Mouse (Mus musculus): ENCODE results near the gene Gm11172. TPM values are rescaled to one million over a fixed set of nuclear protein-coding genes. Genes with fewer than 3 reads are reported as not detected.

Gm11172 gene
- polyA plus RNA-seq (2012; rRNA removed) (not detected in 2 replicates), polyA plus RNA-seq (2014; fragmentation: Nextera tagmentation; extraction: Ambion mirVana) (not detected in 2 replicates)

DNA sequence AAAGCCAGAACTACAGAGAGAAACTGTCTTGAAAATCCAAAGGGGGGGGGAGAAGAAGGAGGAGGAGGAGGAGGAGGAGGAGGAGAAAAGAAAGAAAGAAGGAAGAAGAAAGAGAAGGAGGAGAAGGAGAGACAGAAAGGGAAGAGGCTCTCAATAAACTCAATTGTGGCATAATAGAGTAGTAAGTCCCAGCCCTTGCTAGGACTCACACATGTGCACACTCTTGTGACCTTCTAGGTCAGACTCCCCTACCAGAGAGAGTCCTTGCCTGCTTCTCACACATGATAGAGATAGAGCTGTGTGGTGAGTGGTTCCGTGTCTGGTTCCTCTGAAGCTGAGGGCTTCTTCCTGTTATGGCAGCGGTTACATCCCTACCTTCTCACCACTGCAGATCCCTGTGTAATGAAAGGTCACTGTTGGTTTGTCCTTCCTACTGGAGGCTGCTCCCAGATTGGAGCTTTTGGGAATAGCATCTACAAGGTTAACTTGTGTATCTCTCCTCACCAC lies at the start of gene Gm11172:
Gene Gm11172 (plus strand): TSS at position 51 of the 507 bp plus-strand sequence.
- H3K9ac ChIP-seq (ENCODE audit: low read depth, low read length, severe bottlenecking) = no peak within 1 kb of the TSS
- H3K27ac ChIP-seq (replicated peaks; ENCODE audit: low read depth, low read length) = no peak within 1 kb of the TSS
- no peaks in the 10 kb centered on the region for H3K36me3 ChIP-seq (ENCODE audit: control insufficient read depth, insufficient read depth, low read length)
- H3K9me3 ChIP-seq (ENCODE audit: control insufficient read depth, low read length) = no peaks in the 10 kb centered on the region
- no peak for ATAC-seq (ENCODE audit: low FRiP score, low read depth)
- 84% methylated on average over 2 of the region's 2 CpGs for WGBS
- no peak for TF ChIP-seq POLR2A (IDR thresholded peaks at IDR 0.05; ENCODE audit: borderline replicate concordance, extremely low read depth, insufficient read depth, insufficient read length)
- no peak within 1 kb of the TSS for H3K4me2 ChIP-seq (replicated peaks; ENCODE audit: low read depth, low read length, severe bottlenecking)
- H3K27me3 ChIP-seq (ENCODE audit: control insufficient read depth, insufficient read depth, low read length) = no peaks in the 10 kb centered on the region
- no peak within 1 kb of the TSS for H3K4me3 ChIP-seq (replicated peaks; ENCODE audit: low read length)
- no peak for DNase-seq (ENCODE audit: low spot score)
- H3K4me1 ChIP-seq (ENCODE audit: control insufficient read depth, insufficient read depth, low read length) = no peaks in the 10 kb centered on the region

DNA sequence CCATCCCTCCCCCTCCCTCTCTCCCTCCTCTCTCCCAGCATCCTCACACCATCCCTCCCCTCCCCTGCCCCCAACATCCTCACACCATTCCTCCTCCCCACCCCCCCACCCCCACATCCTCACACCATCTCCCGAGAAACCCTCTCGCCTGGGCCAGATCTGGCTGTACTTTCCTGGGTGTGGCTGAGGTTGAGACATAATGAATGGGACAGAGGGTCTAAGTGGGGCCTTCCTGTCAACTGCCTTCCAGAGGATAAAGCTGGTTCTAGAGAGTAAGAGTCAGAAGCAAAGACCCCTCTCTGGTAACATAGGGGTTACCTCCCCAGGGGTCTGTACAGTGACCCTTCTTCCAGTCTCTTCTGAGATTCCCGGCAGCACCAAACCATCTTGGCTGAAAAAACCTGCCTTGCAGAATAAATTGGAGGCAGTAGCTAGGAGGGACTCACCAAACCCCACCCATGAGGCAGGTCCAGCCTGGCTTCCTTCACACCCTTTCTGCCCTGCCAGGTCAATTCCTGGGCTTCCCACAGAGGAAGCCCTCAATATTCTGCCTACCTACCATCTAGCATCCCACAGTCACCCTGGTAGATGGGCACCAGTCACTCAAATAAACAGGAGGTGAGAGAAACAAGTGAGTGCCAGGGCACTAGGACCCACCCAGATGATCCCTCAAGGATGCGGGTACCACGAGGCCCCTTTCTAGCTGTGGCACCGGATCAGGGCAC lies 49.0 kb upstream of the Gm11172 start:
- no peak overlapping the region for H3K27ac ChIP-seq (replicated peaks; ENCODE audit: low read depth, low read length)
- H3K9me3 ChIP-seq (ENCODE audit: control insufficient read depth, low read length) = no peaks in the 10 kb centered on the region
- no peak for TF ChIP-seq POLR2A (IDR thresholded peaks at IDR 0.05; ENCODE audit: borderline replicate concordance, extremely low read depth, insufficient read depth, insufficient read length)
- DNase-seq (ENCODE audit: low spot score) = no peak
- no peak overlapping the region for H3K9ac ChIP-seq (ENCODE audit: low read depth, low read length, severe bottlenecking)
- H3K4me3 ChIP-seq (replicated peaks; ENCODE audit: low read length) = no peak overlapping the region
- H3K4me2 ChIP-seq (replicated peaks; ENCODE audit: low read depth, low read length, severe bottlenecking) = no peak overlapping the region
- H3K27me3 ChIP-seq (ENCODE audit: control insufficient read depth, insufficient read depth, low read length) = no peaks in the 10 kb centered on the region
- H3K4me1 ChIP-seq (ENCODE audit: control insufficient read depth, insufficient read depth, low read length) = no peaks in the 10 kb centered on the region
- no peaks in the 10 kb centered on the region for H3K36me3 ChIP-seq (ENCODE audit: control insufficient read depth, insufficient read depth, low read length)
- no peak for ATAC-seq (ENCODE audit: low FRiP score, low read depth)
- 47% methylated on average over 6 of the region's 6 CpGs for WGBS

DNA sequence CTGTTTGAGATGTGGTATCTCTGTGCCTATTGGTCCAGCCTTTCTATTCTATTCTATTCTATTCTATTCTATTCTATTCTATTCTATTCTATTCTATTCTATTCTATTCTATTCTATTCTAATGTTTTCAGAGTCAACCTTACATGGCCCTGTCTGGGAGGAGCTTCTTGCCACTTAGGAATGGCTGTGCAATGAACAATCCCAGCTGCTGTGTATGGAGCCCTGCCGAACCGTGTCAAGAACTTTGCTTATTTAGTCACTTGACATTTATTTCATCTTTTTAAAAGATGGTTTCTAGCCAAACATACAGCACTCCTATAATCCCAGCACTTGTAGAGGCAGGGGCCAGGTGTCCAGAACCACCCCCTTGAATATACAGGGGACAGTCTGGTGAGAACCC lies 48.4 kb upstream of the Gm11172 start:
- Histone ChIP-seq H3K27ac (replicated peaks; ENCODE audit: low read depth, low read length) (no peak overlapping the region), H3K4me3 (replicated peaks; ENCODE audit: low read length) (no peak overlapping the region), H3K9ac (ENCODE audit: low read depth, low read length, severe bottlenecking) (no peak overlapping the region), H3K4me2 (replicated peaks; ENCODE audit: low read depth, low read length, severe bottlenecking) (no peak overlapping the region), H3K4me1 (ENCODE audit: control insufficient read depth, insufficient read depth, low read length) (no peaks in the 10 kb centered on the region), H3K27me3 (ENCODE audit: control insufficient read depth, insufficient read depth, low read length) (no peaks in the 10 kb centered on the region), H3K9me3 (ENCODE audit: control insufficient read depth, low read length) (no peaks in the 10 kb centered on the region), H3K36me3 (ENCODE audit: control insufficient read depth, insufficient read depth, low read length) (no peaks in the 10 kb centered on the region)
- no peak for TF ChIP-seq POLR2A (IDR thresholded peaks at IDR 0.05; ENCODE audit: borderline replicate concordance, extremely low read depth, insufficient read depth, insufficient read length)
- no peak for ATAC-seq (ENCODE audit: low FRiP score, low read depth)
- no peak for DNase-seq (ENCODE audit: low spot score)
- 62% methylated on average over 2 of the region's 2 CpGs for WGBS

DNA sequence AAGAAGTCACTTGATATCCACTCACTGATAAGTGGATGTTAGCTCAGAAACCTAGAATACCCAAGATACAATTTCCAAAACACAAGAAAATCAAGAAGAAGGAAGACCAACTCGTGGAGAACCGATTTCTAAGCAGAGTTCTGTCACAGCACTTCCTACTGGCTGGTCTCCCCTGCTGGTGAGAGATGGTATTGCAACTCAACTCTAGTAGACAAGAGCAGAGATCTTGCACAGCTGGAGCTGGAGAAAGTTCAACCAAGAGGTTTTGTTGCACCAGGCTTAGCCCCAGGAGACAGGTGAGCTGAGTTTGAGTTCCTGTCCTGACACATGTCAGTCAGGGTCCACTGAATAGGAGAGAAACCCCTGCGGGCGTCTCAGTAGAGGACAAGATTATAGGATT lies 45.6 kb upstream of the Gm11172 start:
- 43% methylated on average over 4 of the region's 4 CpGs for WGBS
- H3K9ac ChIP-seq (ENCODE audit: low read depth, low read length, severe bottlenecking) = no peak overlapping the region

DNA sequence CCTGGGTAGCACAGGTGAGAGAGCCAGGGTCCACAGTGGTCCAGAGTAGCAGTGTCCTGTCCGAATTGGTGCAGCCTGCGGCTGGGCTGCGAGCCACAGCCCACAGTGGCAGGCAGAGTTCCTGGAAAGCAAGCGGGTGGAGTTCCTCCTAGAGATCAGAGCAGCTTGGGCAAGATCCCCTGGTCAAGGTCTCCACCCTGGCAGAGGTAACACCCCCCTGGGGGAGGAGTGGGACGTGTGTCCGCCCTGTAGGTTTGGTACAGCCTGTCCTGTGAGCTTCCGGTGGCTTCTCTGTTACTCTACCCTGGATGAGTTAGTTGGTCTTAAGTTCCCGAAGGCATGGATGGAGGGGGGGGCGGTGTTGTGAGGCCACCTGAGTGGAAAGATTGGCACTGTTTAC lies 43.9 kb upstream of the Gm11172 start:
- no peaks in the 10 kb centered on the region for H3K9me3 ChIP-seq (ENCODE audit: control insufficient read depth, low read length)
- no peak overlapping the region for H3K27ac ChIP-seq (replicated peaks; ENCODE audit: low read depth, low read length)
- no peak for DNase-seq (ENCODE audit: low spot score)
- H3K9ac ChIP-seq (ENCODE audit: low read depth, low read length, severe bottlenecking) = no peak overlapping the region
- WGBS = 36% methylated on average over 9 of the region's 9 CpGs
- no peaks in the 10 kb centered on the region for H3K36me3 ChIP-seq (ENCODE audit: control insufficient read depth, insufficient read depth, low read length)
- no peaks in the 10 kb centered on the region for H3K27me3 ChIP-seq (ENCODE audit: control insufficient read depth, insufficient read depth, low read length)
- TF ChIP-seq POLR2A (IDR thresholded peaks at IDR 0.05; ENCODE audit: borderline replicate concordance, extremely low read depth, insufficient read depth, insufficient read length) = no peak
- no peak overlapping the region for H3K4me3 ChIP-seq (replicated peaks; ENCODE audit: low read length)
- no peaks in the 10 kb centered on the region; the same call in 1 of the 2 replicates for H3K4me1 ChIP-seq (ENCODE audit: control insufficient read depth, insufficient read depth, low read length)
- ATAC-seq (ENCODE audit: low FRiP score, low read depth) = no peak
- H3K4me2 ChIP-seq (replicated peaks; ENCODE audit: low read depth, low read length, severe bottlenecking) = no peak overlapping the region

More for the DNA sequence above, 45.6 kb upstream of the Gm11172 start:
- Histone ChIP-seq H3K36me3 (ENCODE audit: control insufficient read depth, insufficient read depth, low read length) (no peaks in the 10 kb centered on the region), H3K27ac (replicated peaks; ENCODE audit: low read depth, low read length) (no peak overlapping the region), H3K9me3 (ENCODE audit: control insufficient read depth, low read length) (no peaks in the 10 kb centered on the region), H3K4me3 (replicated peaks; ENCODE audit: low read length) (no peak overlapping the region), H3K27me3 (ENCODE audit: control insufficient read depth, insufficient read depth, low read length) (no peaks in the 10 kb centered on the region), H3K4me2 (replicated peaks; ENCODE audit: low read depth, low read length, severe bottlenecking) (no peak overlapping the region), H3K4me1 (ENCODE audit: control insufficient read depth, insufficient read depth, low read length) (no peaks in the 10 kb centered on the region; the same call in 1 of the 2 replicates)
- DNase-seq (ENCODE audit: low spot score) = peak; percentile 74
- ATAC-seq (ENCODE audit: low FRiP score, low read depth) = no peak
- TF ChIP-seq POLR2A (IDR thresholded peaks at IDR 0.05; ENCODE audit: borderline replicate concordance, extremely low read depth, insufficient read depth, insufficient read length) = no peak

Measured in limb, embryonic 14.5 days (tissue).